Mouse (Mus musculus) CH12.LX (cell line): ENCODE measurements around the gene Ankdd1b. TPM values are rescaled to one million over a fixed set of nuclear protein-coding genes. Genes with fewer than 3 reads are reported as not detected.

Source experiments
- DNase-seq: peaks from one replicate; pipeline ENCODE4 v3.0.0-alpha.2; 2013; ENCODE audit errors: extremely low read depth
- H3K27ac ChIP-seq: 2 replicates; pipeline ENCODE4 v1.5.1; 2012; ENCODE audit warnings: low read depth, mild to moderate bottlenecking, control low read depth, moderate library complexity; ENCODE audit not compliant: insufficient read depth
- H3K27me3 ChIP-seq: replicated peaks from 2 replicates; pipeline ENCODE3; 2012; ENCODE audit warnings: inconsistent platforms
- H3K36me3 ChIP-seq, 2 experiments: replicated peaks in 1 of 2; 2 replicates each; pipeline versions ENCODE3 to v1.6.1; 2012; ENCODE audit warnings: inconsistent platforms in 1 of 2, low read length in 1 of 2, mild to moderate bottlenecking in 1 of 2, mixed read lengths in 1 of 2, moderate library complexity in 1 of 2; ENCODE audit not compliant: control insufficient read depth in 1 of 2, insufficient read depth in 1 of 2
- H3K4me1 ChIP-seq, 2 experiments: 2 replicates each; pipeline ENCODE4 v1.6.1; 2012; ENCODE audit warnings: inconsistent platforms in 1 of 2, moderate library complexity in 1 of 2; ENCODE audit not compliant: insufficient read depth in 2 of 2, control insufficient read depth in 1 of 2
- H3K4me2 ChIP-seq: 2 replicates; pipeline ENCODE4 v1.6.1; 2012; ENCODE audit warnings: low read depth, mild to moderate bottlenecking, control low read depth; ENCODE audit not compliant: poor library complexity, insufficient read depth, severe bottlenecking
- H3K4me3 ChIP-seq, 3 experiments: fragments of 150-350 bp in 1 of 3; sonication (generic) in 1 of 3; replicated peaks in 1 of 3; 2 replicates each; pipeline versions ENCODE3 to v1.5.1; 2011 to 2012; ENCODE audit warnings: low read depth in 2 of 3, low read length in 2 of 3, mild to moderate bottlenecking in 2 of 3, moderate library complexity in 2 of 3, control low read depth in 1 of 3, improper control_type of control experiment in 1 of 3, inconsistent platforms in 1 of 3, mixed read lengths in 1 of 3; ENCODE audit not compliant: poor library complexity in 1 of 3
- H3K79me2 ChIP-seq: replicated peaks from 2 replicates; pipeline ENCODE4 v1.6.1; 2012; ENCODE audit warnings: mild to moderate bottlenecking, moderate library complexity; ENCODE audit not compliant: control insufficient read depth, poor library complexity, insufficient read depth, severe bottlenecking; ENCODE audit errors: extremely low read depth
- H3K9ac ChIP-seq: 2 replicates; pipeline ENCODE4 v1.6.1; 2012; ENCODE audit warnings: low read depth, mild to moderate bottlenecking, control low read depth, moderate library complexity; ENCODE audit not compliant: insufficient read depth
- H3K9me3 ChIP-seq: replicated peaks from 2 replicates; pipeline ENCODE3; 2012; ENCODE audit warnings: low read length, inconsistent platforms, mixed read lengths
- BHLHE40 ChIP-seq: IDR thresholded peaks from 2 replicates; pipeline ENCODE4 v1.6.1; 2011; ENCODE audit warnings: mild to moderate bottlenecking, low read depth, low read length, improper control_type of control experiment
- CTCF ChIP-seq, 2 experiments: IDR thresholded peaks in 1 of 2; conservative IDR thresholded peaks in 1 of 2; 2 replicates each; pipeline ENCODE4 v1.5.1; 2011 to 2012; ENCODE audit warnings: low read depth in 2 of 2, low read length in 2 of 2, improper control_type of control experiment in 1 of 2, inconsistent platforms in 1 of 2, mild to moderate bottlenecking in 1 of 2, moderate library complexity in 1 of 2
- E2F4 ChIP-seq: IDR thresholded peaks from 2 replicates; pipeline ENCODE4 v1.6.1; 2011; ENCODE audit warnings: low read depth, low read length, improper control_type of control experiment; ENCODE audit not compliant: insufficient replicate concordance
- ELF1 ChIP-seq: IDR thresholded peaks from 2 replicates; pipeline ENCODE4 v1.6.1; 2014; ENCODE audit warnings: low read depth, mild to moderate bottlenecking, inconsistent platforms, low read length, improper control_type of control experiment
- ETS1 ChIP-seq: conservative IDR thresholded peaks from 2 replicates; pipeline ENCODE4 v1.6.1; 2012; ENCODE audit warnings: low read depth, mild to moderate bottlenecking, inconsistent platforms, low read length, improper control_type of control experiment, moderate library complexity
- GABPA ChIP-seq: IDR thresholded peaks from 2 replicates; pipeline ENCODE4 v1.6.1; 2012; ENCODE audit warnings: low read depth, low read length, improper control_type of control experiment, inconsistent platforms; ENCODE audit not compliant: insufficient replicate concordance
- HCFC1 ChIP-seq: IDR thresholded peaks from 2 replicates; pipeline ENCODE4 v1.6.1; 2012; ENCODE audit warnings: low read depth, mild to moderate bottlenecking, inconsistent platforms, low read length, improper control_type of control experiment
- JUND ChIP-seq: conservative IDR thresholded peaks from 2 replicates; pipeline ENCODE4 v1.6.1; 2011; ENCODE audit warnings: low read depth, low read length, improper control_type of control experiment
- MAFK ChIP-seq: IDR thresholded peaks from 2 replicates; pipeline ENCODE4 v1.6.1; 2011; ENCODE audit warnings: low read length, improper control_type of control experiment; ENCODE audit not compliant: insufficient replicate concordance
- MAX ChIP-seq: IDR thresholded peaks from 2 replicates; pipeline ENCODE4 v1.6.1; 2011; ENCODE audit warnings: low read length, improper control_type of control experiment
- MAZ ChIP-seq: IDR thresholded peaks from 2 replicates; pipeline ENCODE4 v1.6.1; 2012; ENCODE audit warnings: low read depth, mild to moderate bottlenecking, inconsistent platforms, low read length, improper control_type of control experiment, moderate library complexity
- MXI1 ChIP-seq: IDR thresholded peaks from 2 replicates; pipeline ENCODE4 v1.6.1; 2011; ENCODE audit warnings: mild to moderate bottlenecking, low read depth, low read length, improper control_type of control experiment
- MYC ChIP-seq: IDR thresholded peaks from 2 replicates; pipeline ENCODE4 v1.6.1; 2011; ENCODE audit warnings: low read depth, mild to moderate bottlenecking, improper control_type of control experiment, low read length
- NELFE ChIP-seq: IDR thresholded peaks from 2 replicates; pipeline ENCODE4 v1.6.1; 2011; ENCODE audit warnings: low read depth, low read length, improper control_type of control experiment
- PAX5 ChIP-seq: IDR thresholded peaks from 2 replicates; pipeline ENCODE4 v1.6.1; 2012; ENCODE audit warnings: low read length, inconsistent platforms, mixed read lengths
- POLR2A ChIP-seq: IDR thresholded peaks from 2 replicates; pipeline ENCODE4 v1.6.1; 2011; ENCODE audit warnings: low read depth, mild to moderate bottlenecking, improper control_type of control experiment, low read length
- POLR2AphosphoS2 ChIP-seq: IDR thresholded peaks from 2 replicates; pipeline ENCODE4 v1.6.1; 2011; ENCODE audit warnings: low read depth, low read length, improper control_type of control experiment
- SIN3A ChIP-seq: IDR thresholded peaks from 2 replicates; pipeline ENCODE4 v1.6.1; 2012; ENCODE audit warnings: low read length, improper control_type of control experiment, inconsistent platforms
- TCF12 ChIP-seq: IDR thresholded peaks from 2 replicates; pipeline ENCODE4 v1.6.1; 2014; ENCODE audit warnings: low read depth, mild to moderate bottlenecking, inconsistent platforms, low read length, improper control_type of control experiment
- UBTF ChIP-seq: IDR thresholded peaks from 2 replicates; pipeline ENCODE4 v1.6.1; 2012; ENCODE audit warnings: low read depth, mild to moderate bottlenecking, inconsistent platforms, low read length, improper control_type of control experiment, moderate library complexity
- USF1 ChIP-seq: IDR thresholded peaks from 2 replicates; pipeline ENCODE4 v1.6.1; 2014; ENCODE audit warnings: low read depth, mild to moderate bottlenecking, inconsistent platforms, low read length, improper control_type of control experiment
- USF2 ChIP-seq: conservative IDR thresholded peaks from 2 replicates; pipeline ENCODE4 v1.6.1; 2011; ENCODE audit warnings: low read depth, low read length, improper control_type of control experiment
- ZKSCAN1 ChIP-seq: IDR thresholded peaks from 2 replicates; pipeline ENCODE4 v1.6.1; 2012; ENCODE audit warnings: low read depth, inconsistent platforms, low read length, improper control_type of control experiment, borderline replicate concordance
- ZNF384 ChIP-seq: IDR thresholded peaks from 2 replicates; pipeline ENCODE4 v1.6.1; 2012; ENCODE audit warnings: low read depth, low read length, improper control_type of control experiment, inconsistent platforms
- dilution Hi-C: fragments of 300-500 bp; cut with MboI; formaldehyde crosslinking; loops from 2 replicates; pipeline ENCODE4 v1.14.3; 2020; ENCODE audit warnings: low sequenced_read_pairs; ENCODE audit not compliant: extremely low pct_unique_long_range_greater_than_20kb, extremely low pct_ligation_motif_present
- in situ Hi-C: fragments of 300-500 bp; cut with MboI; formaldehyde crosslinking; loops from 3 replicates; pipeline ENCODE4 v1.14.3; 2019; ENCODE audit warnings: low sequenced_read_pairs, low pct_ligation_motif_present, low pct_unique_long_range_greater_than_20kb, mixed read lengths
- polyA plus RNA-seq: library from polyadenylated mRNA; unstranded; fragments of >175 nt; gene quantifications from 2 replicates; pipeline ENCODE4 v1.2.1, GENCODE M21; 2012; ENCODE audit warnings: low read depth; ENCODE audit not compliant: insufficient read length
- total RNA-seq, 2 experiments: library from RNA; depleted of rRNA; stranded (reverse); fragments of 300-350 nt in 1 of 2; fragments of >200 nt in 1 of 2; gene quantifications; 2 replicates each; pipeline ENCODE4 v1.2.3; 2012 to 2014

Ankdd1b gene
- total and polyA plus RNA-seq, 3 experiments, result 0.08 TPM; not detected in 2

- DNase-seq, result no peak
- H3K79me2 ChIP-seq, result no peaks in the 10 kb centered on the region
- no peak overlapping the region for H3K27ac ChIP-seq
- no peak overlapping the region for H3K4me2 ChIP-seq
- TF ChIP-seq MAX (no peak), MYC (no peak), SIN3A (no peak), PAX5 (no peak), POLR2A (no peak), E2F4 (no peak), NELFE (no peak), UBTF (no peak), POLR2AphosphoS2 (no peak), ZKSCAN1 (no peak), HCFC1 (no peak), CTCF (conservative IDR thresholded peaks at IDR 0.05 in 1 of 2, IDR thresholded peaks at IDR 0.05 in 1 of 2; ENCODE audit: low read depth in 2 of 2, low read length in 2 of 2) (no peak), BHLHE40 (no peak), JUND (no peak), MAFK (no peak), GABPA (no peak)
- no peak overlapping the region for H3K9ac ChIP-seq
- no peak overlapping the region for H3K4me3 ChIP-seq
- H3K27me3 ChIP-seq, result no peaks in the 10 kb centered on the region
- in situ Hi-C loops, result no loop called here
- peaks cover 33 to 74% of the 10 kb centered on the region in 2 experiments for H3K36me3 ChIP-seq
- dilution Hi-C loops, result no loop called here
- H3K9me3 ChIP-seq, result no peaks in the 10 kb centered on the region
- H3K4me1 ChIP-seq, result no peaks in the 10 kb centered on the region
Measured at GRCm38 (mm10) chr13:96417261-96417813, 53.7 kb downstream of the Ankdd1b start.

DNA sequence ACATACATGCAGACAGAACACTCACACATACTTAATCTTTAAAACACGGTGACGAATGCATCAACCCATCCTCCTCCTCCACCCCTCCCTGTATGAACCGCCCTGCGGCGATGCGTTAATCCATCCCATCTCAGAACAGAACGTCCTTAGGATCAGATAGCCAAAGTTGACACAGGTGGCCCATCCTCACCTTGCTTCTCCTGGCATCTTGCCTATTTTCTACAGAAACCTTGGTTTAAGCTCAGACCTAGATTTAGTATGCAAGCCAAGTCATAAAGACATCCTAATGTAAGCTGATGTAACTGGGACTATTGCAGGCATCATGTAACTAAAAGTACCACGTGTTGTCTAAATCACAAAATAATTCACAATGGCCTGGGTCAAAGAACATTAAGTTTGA, 54.6 kb downstream of the Ankdd1b start:
- in situ Hi-C loops, result no loop called here
- dilution Hi-C loops, result no loop called here
- H3K9ac ChIP-seq, result no peak overlapping the region

More for the DNA sequence above, 54.6 kb downstream of the Ankdd1b start:
- TF ChIP-seq USF2 (no peak), MAZ (no peak), MXI1 (no peak), TCF12 (no peak), ETS1 (no peak), UBTF (no peak), MAX (no peak), USF1 (no peak), GABPA (no peak), ELF1 (no peak), ZNF384 (no peak)
- no peak for DNase-seq
- Histone ChIP-seq H3K4me1 (no peaks in the 10 kb centered on the region), H3K27me3 (no peaks in the 10 kb centered on the region), H3K79me2 (no peaks in the 10 kb centered on the region), H3K4me2 (no peak overlapping the region), H3K36me3 (peaks cover 37 to 80% of the 10 kb centered on the region in 2 experiments), H3K4me3 (no peak overlapping the region), H3K9me3 (no peaks in the 10 kb centered on the region), H3K27ac (no peak overlapping the region)
